Mouse (Mus musculus): Measurements from ENCODE around the gene Gipc2. TPM values are rescaled to one million over a fixed set of nuclear protein-coding genes. Genes with fewer than 3 reads are reported as not detected.
"Not testable (repeated sequence)": the region's sequence is repeated elsewhere in the genome, so short reads cannot be mapped to it uniquely, and the experiment has no call there.

Gene Gipc2
- polyA plus RNA-seq, 1 experiment from 2014 or later, result 15.2 TPM

DNA sequence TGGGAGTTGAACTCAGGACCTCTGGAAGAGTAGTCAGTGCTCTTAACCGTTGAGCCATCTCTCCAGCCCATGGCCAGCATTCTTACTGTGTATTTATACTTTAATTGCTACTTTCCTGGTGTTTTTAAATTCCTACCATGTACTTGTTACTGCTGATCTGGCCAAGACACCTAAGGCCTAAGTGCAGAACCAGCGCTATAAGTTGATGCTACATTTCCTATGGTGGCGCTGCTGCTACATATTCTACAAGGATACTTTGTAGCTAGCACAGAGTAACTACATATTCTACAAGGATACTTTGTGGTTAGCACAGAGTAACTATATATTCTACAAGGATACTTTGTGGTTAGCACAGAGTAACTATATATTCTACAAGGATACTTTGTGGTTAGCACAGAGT lies 26.7 kb downstream of the Gipc2 start:
- not testable (repeated sequence) for H3K4me1 ChIP-seq (ENCODE audit: control insufficient read depth, insufficient read depth, low read length); H3K4me2 ChIP-seq (ENCODE audit: low read depth, low read length); H3K36me3 ChIP-seq (ENCODE audit: control insufficient read depth, insufficient read depth, low read length); H3K9me3 ChIP-seq (ENCODE audit: control insufficient read depth, low read length); H3K4me3 ChIP-seq (ENCODE audit: low read depth, low read length); H3K27ac ChIP-seq (ENCODE audit: low read depth, low read length); H3K9ac ChIP-seq (replicated peaks; ENCODE audit: low read depth, low read length); H3K27me3 ChIP-seq (ENCODE audit: control insufficient read depth, insufficient read depth, low read length); ATAC-seq (ENCODE audit: low read depth)
- WGBS, result 93% methylated on average over 3 of the region's 3 CpGs

GRCm38 (mm10) chr3:152136106-152136505 lies 29.9 kb downstream of the Gipc2 start:
- not testable (repeated sequence) for H3K9ac ChIP-seq (replicated peaks; ENCODE audit: low read depth, low read length); H3K4me3 ChIP-seq (ENCODE audit: low read depth, low read length); H3K27me3 ChIP-seq (ENCODE audit: control insufficient read depth, insufficient read depth, low read length); H3K27ac ChIP-seq (ENCODE audit: low read depth, low read length); H3K36me3 ChIP-seq (ENCODE audit: control insufficient read depth, insufficient read depth, low read length); H3K4me1 ChIP-seq (ENCODE audit: control insufficient read depth, insufficient read depth, low read length); H3K9me3 ChIP-seq (ENCODE audit: control insufficient read depth, low read length); H3K4me2 ChIP-seq (ENCODE audit: low read depth, low read length); ATAC-seq (ENCODE audit: low read depth)
- WGBS, result 80% methylated on average over 16 of the region's 16 CpGs

- ATAC-seq (ENCODE audit: low read depth), result no peak
- 88% methylated on average over 9 of the region's 9 CpGs for WGBS
Observed at GRCm38 (mm10) chr3:152133621-152134020, 32.4 kb downstream of the Gipc2 start.

DNA sequence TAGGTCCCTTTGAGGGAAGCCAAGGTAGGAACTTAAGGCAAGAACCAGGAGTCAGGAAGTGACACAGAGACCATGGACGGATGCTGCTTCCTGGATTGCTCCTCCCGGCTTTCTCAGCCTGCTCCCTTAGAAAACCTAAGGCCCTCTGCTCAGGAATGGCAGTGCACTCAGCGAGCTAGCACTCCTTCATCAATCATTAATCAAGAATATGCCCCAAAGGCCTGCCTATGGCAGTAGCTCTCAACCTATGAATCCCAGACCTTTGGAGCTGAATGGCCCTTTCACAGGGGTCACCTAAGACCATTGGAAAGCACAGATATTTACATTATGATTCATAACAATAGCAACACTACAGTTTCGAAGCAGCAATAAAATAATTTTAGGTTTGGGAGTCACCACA lies 35.1 kb downstream of the Gipc2 start:
- Histone ChIP-seq H3K27me3 (ENCODE audit: control insufficient read depth, insufficient read depth, low read length) (no peaks in the 10 kb centered on the region), H3K4me2 (ENCODE audit: low read depth, low read length) (no peak overlapping the region), H3K27ac (ENCODE audit: low read depth, low read length) (no peak overlapping the region), H3K36me3 (ENCODE audit: control insufficient read depth, insufficient read depth, low read length) (no peaks in the 10 kb centered on the region), H3K9me3 (ENCODE audit: control insufficient read depth, low read length) (no peaks in the 10 kb centered on the region), H3K9ac (replicated peaks; ENCODE audit: low read depth, low read length) (no peak overlapping the region), H3K4me3 (ENCODE audit: low read depth, low read length) (no peak overlapping the region), H3K4me1 (ENCODE audit: control insufficient read depth, insufficient read depth, low read length) (no peaks in the 10 kb centered on the region)
- ATAC-seq (ENCODE audit: low read depth), result no peak
- 84% methylated on average over 4 of the region's 4 CpGs for WGBS

More at GRCm38 (mm10) chr3:152133621-152134020, 32.4 kb downstream of the Gipc2 start:
- Histone ChIP-seq H3K4me2 (ENCODE audit: low read depth, low read length) (no peak overlapping the region), H3K9ac (replicated peaks; ENCODE audit: low read depth, low read length) (no peak overlapping the region), H3K9me3 (ENCODE audit: control insufficient read depth, low read length) (no peaks in the 10 kb centered on the region), H3K27me3 (ENCODE audit: control insufficient read depth, insufficient read depth, low read length) (no peaks in the 10 kb centered on the region), H3K36me3 (ENCODE audit: control insufficient read depth, insufficient read depth, low read length) (no peaks in the 10 kb centered on the region), H3K4me3 (ENCODE audit: low read depth, low read length) (no peak overlapping the region), H3K4me1 (ENCODE audit: control insufficient read depth, insufficient read depth, low read length) (no peaks in the 10 kb centered on the region), H3K27ac (ENCODE audit: low read depth, low read length) (no peak overlapping the region)

- not testable (repeated sequence) for H3K9ac ChIP-seq (replicated peaks; ENCODE audit: low read depth, low read length); H3K36me3 ChIP-seq (ENCODE audit: control insufficient read depth, insufficient read depth, low read length); H3K27ac ChIP-seq (ENCODE audit: low read depth, low read length); H3K27me3 ChIP-seq (ENCODE audit: control insufficient read depth, insufficient read depth, low read length); H3K4me3 ChIP-seq (ENCODE audit: low read depth, low read length); H3K4me2 ChIP-seq (ENCODE audit: low read depth, low read length); H3K4me1 ChIP-seq (ENCODE audit: control insufficient read depth, insufficient read depth, low read length); ATAC-seq (ENCODE audit: low read depth); H3K9me3 ChIP-seq (ENCODE audit: control insufficient read depth, low read length)
- 87% methylated on average over 4 of the region's 4 CpGs for WGBS
Observed at GRCm38 (mm10) chr3:152129426-152129825, 36.6 kb downstream of the Gipc2 start.

DNA sequence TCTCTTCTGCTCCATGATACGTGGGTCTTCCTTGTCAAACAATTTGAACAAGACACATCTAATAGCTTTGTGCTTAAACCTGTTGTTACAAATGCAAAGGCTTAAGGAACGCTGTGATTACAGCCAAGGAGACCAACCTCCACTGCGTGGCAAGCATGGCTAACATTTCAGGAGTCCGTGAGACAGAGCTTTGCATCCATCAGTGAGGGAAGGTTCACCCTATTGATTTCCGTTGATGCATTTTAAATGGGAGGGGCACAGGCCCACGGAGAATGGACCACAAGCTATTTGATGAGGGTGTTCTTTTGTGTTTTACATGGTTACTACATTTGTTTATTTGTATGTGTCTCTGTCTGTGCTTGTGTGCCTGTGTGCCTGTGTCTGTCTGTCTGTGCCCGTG lies 37.4 kb downstream of the Gipc2 start:
- Histone ChIP-seq H3K4me2 (ENCODE audit: low read depth, low read length) (no peak overlapping the region), H3K27ac (ENCODE audit: low read depth, low read length) (no peak overlapping the region), H3K27me3 (ENCODE audit: control insufficient read depth, insufficient read depth, low read length) (no peaks in the 10 kb centered on the region), H3K36me3 (ENCODE audit: control insufficient read depth, insufficient read depth, low read length) (no peaks in the 10 kb centered on the region), H3K9ac (replicated peaks; ENCODE audit: low read depth, low read length) (no peak overlapping the region), H3K4me3 (ENCODE audit: low read depth, low read length) (no peak overlapping the region), H3K4me1 (ENCODE audit: control insufficient read depth, insufficient read depth, low read length) (no peaks in the 10 kb centered on the region), H3K9me3 (ENCODE audit: control insufficient read depth, low read length) (no peaks in the 10 kb centered on the region)
- ATAC-seq (ENCODE audit: low read depth), result no peak
- WGBS, result 73% methylated on average over 7 of the region's 7 CpGs

DNA sequence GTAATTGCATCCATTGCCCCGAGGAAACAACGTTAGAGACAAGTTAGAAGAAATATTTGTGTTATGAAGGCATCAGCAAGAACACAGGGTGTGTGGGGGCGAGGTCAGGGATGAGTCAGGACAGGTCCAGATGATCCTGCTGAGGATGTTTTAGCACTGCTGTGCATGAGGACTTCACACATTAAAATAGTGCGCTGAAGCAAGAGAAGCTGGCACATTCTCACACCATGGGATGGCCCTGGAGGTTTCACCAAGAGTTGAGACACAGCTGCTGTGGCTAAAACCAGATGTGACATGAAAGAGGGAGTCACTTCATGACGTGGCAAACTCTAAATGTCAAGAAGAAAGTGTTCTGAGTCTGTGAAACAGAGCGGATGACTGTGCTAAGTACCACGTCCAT lies 38.9 kb downstream of the Gipc2 start:
- H3K36me3 ChIP-seq (ENCODE audit: control insufficient read depth, insufficient read depth, low read length), result no peaks in the 10 kb centered on the region
- H3K9me3 ChIP-seq (ENCODE audit: control insufficient read depth, low read length), result no peaks in the 10 kb centered on the region
- 77% methylated on average over 7 of the region's 7 CpGs for WGBS
- H3K27me3 ChIP-seq (ENCODE audit: control insufficient read depth, insufficient read depth, low read length), result no peaks in the 10 kb centered on the region
- ATAC-seq (ENCODE audit: low read depth), result no peak
- H3K27ac ChIP-seq (ENCODE audit: low read depth, low read length), result no peak overlapping the region
- no peak overlapping the region for H3K4me2 ChIP-seq (ENCODE audit: low read depth, low read length)
- H3K4me3 ChIP-seq (ENCODE audit: low read depth, low read length), result no peak overlapping the region
- H3K4me1 ChIP-seq (ENCODE audit: control insufficient read depth, insufficient read depth, low read length), result no peaks in the 10 kb centered on the region
- no peak overlapping the region for H3K9ac ChIP-seq (replicated peaks; ENCODE audit: low read depth, low read length)

DNA sequence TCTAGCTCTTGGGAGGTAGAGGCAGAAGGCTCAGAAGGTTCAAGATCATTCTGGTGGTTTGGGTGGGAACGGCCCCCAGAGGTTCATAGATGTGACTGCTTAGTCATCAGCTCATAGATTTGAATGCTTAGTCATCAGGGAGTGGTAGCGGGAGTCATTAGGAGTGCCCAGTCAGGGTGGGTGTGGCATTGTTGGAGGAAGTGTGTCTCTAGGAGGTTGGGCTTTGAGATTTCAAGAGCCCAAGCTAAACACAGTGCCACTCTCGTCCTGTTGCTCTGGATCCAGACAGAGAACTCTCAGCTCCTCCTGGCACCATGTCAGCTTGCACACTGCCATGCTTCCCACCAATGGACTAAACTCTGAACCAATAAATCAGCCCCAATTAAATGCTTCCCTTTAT lies 43.3 kb downstream of the Gipc2 start:
- Histone ChIP-seq H3K4me1 (ENCODE audit: control insufficient read depth, insufficient read depth, low read length) (no peaks in the 10 kb centered on the region), H3K9ac (replicated peaks; ENCODE audit: low read depth, low read length) (no peak overlapping the region), H3K4me2 (ENCODE audit: low read depth, low read length) (no peak overlapping the region), H3K4me3 (ENCODE audit: low read depth, low read length) (no peak overlapping the region), H3K36me3 (ENCODE audit: control insufficient read depth, insufficient read depth, low read length) (no peaks in the 10 kb centered on the region), H3K27me3 (ENCODE audit: control insufficient read depth, insufficient read depth, low read length) (no peaks in the 10 kb centered on the region), H3K9me3 (ENCODE audit: control insufficient read depth, low read length) (no peaks in the 10 kb centered on the region), H3K27ac (ENCODE audit: low read depth, low read length) (no peak overlapping the region)
- peak; percentile 81 for ATAC-seq (ENCODE audit: low read depth)
- 67% methylated on average over 3 of the region's 3 CpGs for WGBS

DNA sequence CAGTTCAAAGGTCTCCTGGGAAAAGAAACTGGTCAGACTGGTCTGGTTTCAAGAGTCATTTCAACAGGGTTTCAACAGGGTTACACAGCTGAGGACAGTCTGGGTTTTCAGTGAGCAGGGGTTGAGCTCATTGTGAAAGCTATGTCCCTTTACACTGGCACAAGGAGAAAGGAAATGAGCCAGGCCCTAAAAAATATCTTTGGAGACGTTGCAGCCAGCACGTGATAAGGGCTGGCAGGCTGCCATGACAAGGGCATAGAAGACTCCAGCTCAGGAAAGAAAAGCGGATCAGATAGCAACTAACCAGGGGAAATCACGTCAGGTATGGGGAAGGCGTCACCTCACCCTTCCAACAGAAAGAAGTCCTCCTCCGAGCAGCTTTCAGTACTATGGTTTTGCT lies 43.9 kb downstream of the Gipc2 start:
- H3K27ac ChIP-seq (ENCODE audit: low read depth, low read length), result no peak overlapping the region
- H3K9ac ChIP-seq (replicated peaks; ENCODE audit: low read depth, low read length), result no peak overlapping the region
- no peak overlapping the region for H3K4me2 ChIP-seq (ENCODE audit: low read depth, low read length)
- no peak overlapping the region for H3K4me3 ChIP-seq (ENCODE audit: low read depth, low read length)
- no peaks in the 10 kb centered on the region for H3K9me3 ChIP-seq (ENCODE audit: control insufficient read depth, low read length)
- 51% methylated on average over 6 of the region's 6 CpGs for WGBS
- no peak for ATAC-seq (ENCODE audit: low read depth)
- H3K4me1 ChIP-seq (ENCODE audit: control insufficient read depth, insufficient read depth, low read length), result no peaks in the 10 kb centered on the region
- H3K36me3 ChIP-seq (ENCODE audit: control insufficient read depth, insufficient read depth, low read length), result no peaks in the 10 kb centered on the region
- no peaks in the 10 kb centered on the region for H3K27me3 ChIP-seq (ENCODE audit: control insufficient read depth, insufficient read depth, low read length)

All from neural tube, embryonic 14.5 days (tissue).